Mouse (Mus musculus) naive thymus-derived CD4-positive, alpha-beta T cell, adult 2 months (primary cell): ENCODE measurements around the gene 1500011B03Rik.

ENCODE experiments used
- DNase-seq: peaks from one replicate; pipeline ENCODE4 v3.0.0-alpha.2; 2011; ENCODE audit warnings: low read depth

The 1500011B03Rik gene

GRCm38 (mm10) chr5:114782991-114783390 is 40.3 kb downstream of the 1500011B03Rik start:
- DNase-seq: no peak

GRCm38 (mm10) chr5:114780912-114781311 is 42.4 kb downstream of the 1500011B03Rik start:
- DNase-seq: no peak

- DNase-seq: no peak
Observed at GRCm38 (mm10) chr5:114779956-114780489, 43.2 kb downstream of the 1500011B03Rik start.

GRCm38 (mm10) chr5:114776174-114776573 is 47.1 kb downstream of the 1500011B03Rik start:
- DNase-seq: no peak

- peak; percentile 53 for DNase-seq
Observed at GRCm38 (mm10) chr5:114775056-114775979, 48.0 kb downstream of the 1500011B03Rik start, which contains the start of gene Git2. Gene Git2 (minus strand): TSS chr5:114775517.

- peak; percentile 93 for DNase-seq
Observed at GRCm38 (mm10) chr5:114774403-114775051, 48.7 kb downstream of the 1500011B03Rik start, which contains the start of gene Ankrd13a. Gene Ankrd13a (plus strand): TSS chr5:114774677.

GRCm38 (mm10) chr5:114773780-114774179 is 49.5 kb downstream of the 1500011B03Rik start:
- no peak for DNase-seq

GRCm38 (mm10) chr5:114773211-114773710 is 50.0 kb downstream of the 1500011B03Rik start:
- peak; percentile 98 for DNase-seq

- peak; percentile 69 for DNase-seq
Observed at GRCm38 (mm10) chr5:114772456-114773203, 50.6 kb downstream of the 1500011B03Rik start.

- peak; percentile 53 for DNase-seq
Observed at GRCm38 (mm10) chr5:114771796-114772195, 51.5 kb downstream of the 1500011B03Rik start.

- peak; percentile 39 for DNase-seq
Observed at GRCm38 (mm10) chr5:114769786-114770185, 53.5 kb downstream of the 1500011B03Rik start.

- DNase-seq: no peak
Observed at GRCm38 (mm10) chr5:114767185-114767584, 56.1 kb downstream of the 1500011B03Rik start.

GRCm38 (mm10) chr5:114766686-114767085 is 56.6 kb downstream of the 1500011B03Rik start:
- DNase-seq: no peak

- no peak for DNase-seq
Observed at GRCm38 (mm10) chr5:114764812-114765735, 58.2 kb downstream of the 1500011B03Rik start.

- no peak for DNase-seq
Observed at GRCm38 (mm10) chr5:114761980-114762379, 61.3 kb downstream of the 1500011B03Rik start.

GRCm38 (mm10) chr5:114759536-114760090 is 63.7 kb downstream of the 1500011B03Rik start:
- no peak for DNase-seq
